Mouse (Mus musculus) lung, adult 18-20 months (tissue): ENCODE measurements at regions not wholly inside any gene's neighbourhood (a gene's known extent, or its start where the extent isn't known, plus 50 kb on each side); places are given as distances from the start of the nearest gene placed in this dataset.

ENCODE experiments used
- DNase-seq, 2 experiments: peaks; one replicate each; pipeline ENCODE4 v3.0.0; 2022; ENCODE audit warnings: mixed read lengths in 2 of 2

DNA sequence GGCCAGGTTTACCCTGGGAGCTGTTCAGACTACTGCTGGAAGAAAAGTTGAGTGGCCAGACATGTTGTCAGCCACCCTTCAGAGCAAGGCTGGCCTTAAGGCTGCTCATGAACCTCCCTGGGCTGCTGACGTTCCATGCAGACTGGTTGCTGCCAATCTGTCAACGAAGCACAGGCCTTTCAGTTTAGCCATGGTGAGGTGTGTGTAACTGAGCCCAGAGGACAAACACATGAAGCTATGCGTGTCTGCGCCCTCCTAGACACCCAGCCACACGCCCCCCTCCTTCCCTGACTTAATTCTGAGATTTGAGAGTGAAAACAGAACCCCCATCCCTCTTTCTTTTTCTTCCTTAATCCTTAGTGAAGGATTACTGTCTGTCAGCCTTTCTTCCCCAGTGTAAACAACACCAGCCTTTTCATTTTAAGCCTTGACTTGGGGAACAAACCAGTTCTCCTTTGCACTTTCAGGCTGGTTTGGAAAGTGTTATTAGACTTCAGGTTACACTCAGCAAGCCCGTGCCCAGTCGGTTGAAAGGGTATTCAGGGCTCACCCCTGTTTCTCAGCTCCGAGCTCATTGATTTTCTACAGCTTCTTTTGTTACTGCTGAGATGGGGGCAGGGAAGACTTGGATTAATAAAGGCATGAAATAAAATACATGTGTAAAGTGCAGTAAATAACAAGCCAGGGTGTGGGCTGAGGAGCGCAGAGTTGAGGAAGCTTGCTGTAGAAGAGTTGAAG lies 379.4 kb downstream of the Dmrt2 start:
- no peak for DNase-seq

DNA sequence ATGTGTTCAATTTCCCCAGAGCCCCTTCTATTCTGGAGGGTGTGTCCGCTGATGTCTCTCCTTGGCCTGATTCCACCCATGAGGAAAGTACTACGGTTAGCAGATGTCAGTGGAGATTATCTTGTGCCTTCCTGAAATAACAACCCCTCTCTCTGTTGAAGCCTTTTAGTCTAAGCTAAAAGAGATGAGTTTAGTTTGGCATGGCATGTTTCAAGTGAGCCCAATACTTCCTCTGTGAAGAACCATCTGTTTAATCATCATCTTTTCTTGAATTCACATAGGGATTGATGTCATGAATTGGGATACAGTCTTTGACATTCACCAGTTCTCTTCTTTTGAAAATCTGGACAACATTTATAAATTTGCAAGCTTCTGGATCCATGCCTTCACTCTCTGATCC lies 387.5 kb downstream of the Dmrt2 start:
- DNase-seq: no peak

DNA sequence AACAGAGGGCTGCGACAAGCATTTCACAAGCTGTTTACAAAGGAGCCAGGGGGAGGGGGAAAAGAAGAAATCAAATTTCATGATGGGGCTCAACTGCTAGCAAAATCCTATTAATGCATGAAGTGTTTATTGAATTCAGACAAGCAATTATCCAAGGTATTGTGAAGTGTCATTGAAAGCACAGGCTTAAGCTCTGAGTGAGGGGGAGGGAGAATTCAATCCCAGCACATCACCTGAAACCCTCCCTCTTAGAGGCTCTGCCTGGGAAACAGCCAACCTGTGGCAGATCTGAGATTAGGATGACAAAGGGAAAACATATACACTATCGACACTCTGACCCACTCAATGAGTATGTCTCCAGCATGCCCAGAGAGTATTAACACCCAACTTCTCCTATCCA lies 396.3 kb downstream of the Dmrt2 start:
- DNase-seq: no peak

DNA sequence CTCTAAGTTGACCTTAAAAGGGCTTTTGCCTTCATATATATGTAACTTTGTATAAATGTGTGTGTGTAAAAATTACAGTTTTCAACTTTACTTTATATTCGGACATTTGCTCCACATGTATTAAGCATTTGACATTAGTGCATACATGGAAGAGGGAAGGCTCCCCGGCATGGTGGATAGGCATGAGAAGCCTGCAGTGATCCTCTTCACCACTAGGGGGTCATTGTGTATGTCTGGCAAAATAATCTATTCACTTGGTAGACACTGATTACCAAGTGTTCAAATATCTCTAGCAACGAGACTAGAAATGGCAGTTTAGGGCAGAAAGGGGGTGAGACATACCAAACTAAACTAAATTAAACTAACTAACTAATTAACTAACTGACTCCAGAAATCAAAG lies 397.7 kb downstream of the Dmrt2 start:
- no peak for DNase-seq

DNA sequence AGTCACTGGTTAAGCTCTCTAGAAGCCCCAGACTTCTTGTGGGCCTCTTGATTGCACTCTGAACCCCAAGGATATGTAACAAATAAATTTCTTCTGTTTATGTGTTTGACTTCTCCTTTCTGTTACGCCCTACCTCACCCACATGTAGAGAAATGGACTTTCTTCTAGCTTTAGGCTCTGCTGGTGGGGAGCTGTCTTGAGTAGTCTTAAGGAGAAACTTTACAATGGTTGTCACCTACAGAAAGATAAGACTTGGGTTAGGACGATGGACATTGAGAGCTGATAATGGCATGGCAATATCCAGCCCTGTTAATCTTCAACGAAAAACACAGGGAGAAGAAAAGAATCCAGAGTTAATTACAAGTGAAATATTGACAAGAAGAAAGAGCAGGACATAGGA lies 416.1 kb downstream of the Dmrt2 start:
- no peak for DNase-seq

DNA sequence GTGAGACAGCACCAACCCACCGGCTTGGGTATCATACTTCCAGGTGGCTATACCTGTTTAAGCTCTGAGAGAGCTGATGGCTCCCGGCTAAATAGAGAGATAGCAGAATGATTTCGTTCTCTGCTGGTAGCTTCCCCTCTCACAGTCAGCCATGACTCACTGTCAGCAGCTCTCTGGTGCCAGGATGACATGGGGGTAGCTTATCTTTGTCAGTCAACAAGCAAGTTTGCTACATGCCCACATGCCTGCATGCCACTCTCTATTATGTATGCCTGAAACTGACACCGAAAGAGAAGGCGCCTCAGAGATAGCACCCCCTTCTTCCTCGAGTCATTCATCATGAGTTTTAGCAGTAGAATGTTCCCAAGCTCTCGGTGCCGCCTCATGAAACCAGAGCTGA lies 419.2 kb downstream of the Dmrt2 start:
- no peak for DNase-seq

DNA sequence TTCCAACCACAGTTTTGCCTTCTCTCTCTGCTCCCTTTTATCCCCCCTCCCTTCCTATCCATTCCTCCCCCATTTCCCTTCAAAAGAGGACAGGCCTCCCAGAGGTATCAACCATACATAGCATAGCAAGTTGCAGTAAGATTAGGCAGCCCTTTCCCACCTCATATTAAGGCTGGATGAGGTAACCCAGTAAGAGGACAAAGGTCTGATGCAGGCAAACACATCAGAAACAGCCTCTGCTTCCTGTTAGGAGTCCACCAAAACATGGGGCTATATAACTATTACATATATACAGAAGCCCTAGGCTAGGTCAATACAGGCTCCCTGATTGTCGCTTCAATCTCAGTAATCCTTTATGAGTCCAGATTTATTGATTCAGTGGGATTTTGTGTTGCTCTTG lies 421.6 kb downstream of the Dmrt2 start:
- no peak for DNase-seq

DNA sequence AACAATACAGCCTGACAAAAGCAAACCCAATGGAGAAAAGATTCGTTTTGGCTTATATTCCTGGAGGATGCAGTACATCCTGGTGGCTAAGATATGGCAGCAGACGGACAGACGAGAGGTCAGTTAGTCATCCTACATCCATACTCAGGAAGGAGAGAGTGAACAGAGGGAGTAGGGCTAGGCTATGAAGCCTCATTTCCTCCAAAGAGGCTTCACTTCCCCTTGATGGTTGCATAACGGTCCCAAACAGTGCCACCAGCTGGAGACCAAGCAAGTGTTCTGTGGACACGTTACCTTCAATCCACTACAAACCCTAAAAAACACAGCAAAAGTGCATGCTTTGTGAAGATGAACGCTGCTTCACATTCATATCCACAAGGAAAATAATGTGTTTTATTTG lies 442.1 kb downstream of the Dmrt2 start:
- DNase-seq: no peak

DNA sequence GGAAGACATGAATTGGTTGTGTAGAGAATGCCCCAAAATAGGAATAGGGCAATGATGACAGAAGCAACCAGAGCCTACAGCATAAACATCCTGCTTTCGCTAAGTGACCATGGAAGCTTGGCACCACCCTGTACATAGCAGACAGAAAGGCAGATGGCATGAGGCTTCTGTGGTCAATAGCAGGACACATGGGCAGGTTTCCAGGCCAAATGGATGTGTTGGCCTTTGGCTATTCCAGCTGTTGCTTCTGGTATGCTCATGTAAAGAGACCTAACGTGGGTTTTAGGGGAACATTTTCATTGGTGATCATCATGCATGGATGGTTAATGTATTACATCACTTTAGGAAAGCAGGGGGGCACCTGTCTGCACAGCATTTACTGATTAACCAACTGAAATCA lies 456.2 kb downstream of the Dmrt2 start:
- DNase-seq: no peak

DNA sequence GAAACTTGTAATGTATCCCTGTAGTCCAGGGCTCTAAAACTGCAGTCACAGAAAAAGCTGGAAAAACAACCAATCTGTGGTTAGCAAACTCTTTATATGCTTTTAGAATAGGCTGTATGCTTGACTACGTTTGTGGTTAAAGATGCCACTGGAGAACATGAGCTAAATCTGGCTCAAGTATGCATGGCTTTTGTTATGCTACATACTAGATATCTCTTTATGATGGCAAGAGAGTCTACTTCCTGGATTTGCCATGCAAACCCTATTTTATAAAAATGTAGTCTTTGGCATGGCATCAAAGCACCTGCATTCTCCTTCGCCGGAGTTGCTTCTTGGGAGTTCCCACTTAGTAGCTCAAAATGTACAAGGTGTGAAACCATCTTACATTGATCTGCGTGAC lies 462.2 kb downstream of the Dmrt2 start:
- DNase-seq: no peak

DNA sequence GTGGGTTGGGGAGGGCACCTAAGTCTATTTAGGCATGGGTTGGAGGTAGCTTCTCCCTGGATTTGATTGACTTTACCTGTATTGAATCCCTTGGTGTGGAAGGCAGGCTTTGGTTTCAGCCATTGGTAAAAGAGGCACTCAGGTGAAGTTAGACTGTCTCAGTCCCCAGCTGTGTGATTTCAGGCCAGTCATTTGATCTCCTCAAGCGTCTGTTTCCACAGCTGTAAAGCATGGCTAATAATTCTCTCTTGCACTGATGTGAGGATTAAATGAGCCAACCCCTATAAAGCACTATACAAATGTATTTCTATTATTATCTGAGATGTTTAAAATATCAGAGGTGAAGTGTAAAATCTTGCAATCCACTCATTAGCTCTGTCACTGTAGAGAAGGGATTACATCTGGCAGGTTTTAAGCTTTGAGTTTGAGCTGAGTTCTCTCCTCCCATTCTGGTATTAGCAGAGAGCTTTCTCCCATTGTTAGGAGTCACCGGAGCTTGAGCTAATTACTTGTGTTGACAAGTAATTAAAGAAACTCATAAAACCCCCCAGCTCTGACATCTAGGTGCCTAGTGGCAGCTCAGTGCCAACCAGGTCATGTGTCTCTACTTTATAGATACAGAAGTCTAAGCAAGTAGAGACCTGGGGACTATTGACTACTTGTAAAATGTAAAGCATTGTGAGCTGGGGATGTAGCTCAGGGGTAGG lies 463.3 kb downstream of the Dmrt2 start:
- DNase-seq: no peak

DNA sequence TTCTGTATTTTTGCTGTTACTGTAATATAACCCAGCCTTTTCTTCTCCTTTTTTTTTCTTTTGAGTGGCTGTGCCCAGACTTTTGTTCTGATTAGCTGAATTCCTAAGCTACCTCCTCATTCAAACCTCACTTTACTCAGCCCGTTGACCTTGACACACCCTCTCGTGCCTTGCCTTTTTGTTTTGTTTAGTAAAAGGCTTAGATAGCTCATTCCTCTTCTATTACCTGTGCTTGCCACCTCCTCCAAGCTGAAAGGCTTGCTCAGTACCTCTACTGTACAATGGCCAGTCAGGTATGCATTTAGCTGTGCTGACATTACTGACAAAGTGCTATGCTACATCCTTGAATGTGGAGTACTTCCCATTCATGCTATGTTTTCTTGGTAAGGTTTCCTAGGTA lies 464.2 kb upstream of the Smarca2 start:
- DNase-seq: peak in 1 of 2 experiments; percentile 4

DNA sequence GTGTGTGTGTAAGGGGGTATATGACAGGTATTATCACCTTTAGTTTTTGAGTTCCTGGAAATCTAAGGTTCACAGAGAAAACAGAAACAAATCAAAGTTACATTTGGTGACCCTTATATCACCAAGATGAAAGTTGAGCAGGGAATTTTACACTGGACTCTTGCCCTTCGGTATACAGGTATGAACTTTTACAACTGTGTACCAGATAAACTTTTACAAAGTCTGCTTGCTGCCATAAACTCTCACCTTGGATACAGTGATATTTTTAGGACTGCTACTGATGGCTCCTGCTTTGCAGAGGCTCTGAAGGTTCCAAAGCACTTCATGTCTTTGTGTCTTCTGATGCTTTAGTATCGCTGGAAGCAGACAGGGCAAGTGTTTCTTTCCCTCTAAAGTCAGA lies 461.3 kb upstream of the Smarca2 start:
- DNase-seq: no peak

DNA sequence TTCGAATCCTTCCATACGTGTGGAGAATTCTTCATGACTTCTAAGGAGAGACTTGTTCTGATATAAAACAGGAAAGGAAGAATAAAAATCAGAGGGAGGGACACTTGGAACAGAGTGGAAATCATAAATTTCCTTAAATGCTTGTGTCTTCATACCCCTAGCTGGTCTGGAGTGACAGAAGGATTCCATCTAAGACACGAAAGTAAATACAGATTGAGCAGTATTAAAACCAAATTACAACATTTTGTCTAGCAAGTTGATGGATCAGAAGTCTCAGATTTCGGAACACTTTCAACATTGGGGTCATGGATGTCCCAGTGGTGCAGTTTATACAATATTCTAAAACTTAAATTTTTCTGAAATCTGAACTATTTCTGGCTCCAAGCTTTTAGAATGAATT lies 453.6 kb upstream of the Smarca2 start:
- DNase-seq: no peak

DNA sequence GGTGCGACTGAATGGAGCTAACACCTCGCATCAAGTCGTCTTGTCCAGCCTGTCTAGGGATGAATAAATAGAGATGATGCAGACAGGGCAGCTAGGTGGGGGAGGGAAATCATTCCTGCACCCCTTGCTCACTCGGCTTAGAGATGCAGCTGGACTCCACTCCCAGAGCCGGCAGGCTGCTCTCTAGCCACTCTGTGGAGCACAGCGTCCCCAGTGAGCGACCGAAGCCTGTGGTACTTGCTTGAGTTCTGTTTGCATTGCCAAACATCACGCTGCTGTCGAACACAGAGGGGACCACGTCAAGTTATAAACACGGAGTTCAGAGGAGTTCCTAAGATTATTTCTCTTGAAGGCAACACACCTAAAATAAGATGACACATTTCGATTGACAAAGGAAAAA lies 439.9 kb upstream of the Smarca2 start:
- DNase-seq: no peak

DNA sequence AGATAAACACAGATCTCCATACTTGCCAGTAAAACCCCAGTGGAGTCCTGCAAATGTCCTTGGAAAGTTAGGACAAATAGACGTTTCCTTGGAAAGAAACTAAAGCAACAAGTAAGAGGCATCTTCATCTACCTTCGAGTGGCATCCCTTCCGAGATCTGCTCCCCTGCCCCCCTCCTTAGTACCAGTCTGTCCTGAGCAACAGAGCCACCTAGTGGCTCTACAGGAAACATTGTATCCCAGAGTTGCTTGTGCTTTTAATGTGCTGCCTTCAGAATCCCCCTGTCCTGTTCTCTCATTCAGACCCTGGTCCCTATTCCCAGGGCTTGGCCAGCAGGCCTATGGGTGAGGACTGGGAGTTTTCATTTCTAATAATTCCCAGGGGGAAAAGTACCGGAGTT lies 423.1 kb upstream of the Smarca2 start:
- DNase-seq: no peak

DNA sequence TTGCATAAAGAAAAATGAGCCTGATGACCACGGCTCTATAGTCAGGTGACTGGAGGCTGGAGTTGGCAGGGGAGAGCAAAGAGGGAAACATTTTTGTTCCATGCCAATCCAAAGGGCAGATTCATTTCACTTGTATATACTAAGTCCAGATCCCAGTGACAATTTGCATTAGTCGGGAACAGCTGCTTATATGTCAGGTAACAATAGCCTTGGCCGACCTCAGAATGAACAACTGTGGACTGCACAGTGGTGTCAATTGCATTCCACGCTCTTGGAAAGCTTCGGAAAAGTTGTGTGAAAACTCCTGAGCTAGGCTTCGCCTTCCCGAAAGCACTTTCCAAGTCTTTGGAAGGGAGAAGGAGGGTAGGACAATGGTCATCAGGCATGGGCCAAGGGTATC lies 419.8 kb upstream of the Smarca2 start:
- DNase-seq: no peak

DNA sequence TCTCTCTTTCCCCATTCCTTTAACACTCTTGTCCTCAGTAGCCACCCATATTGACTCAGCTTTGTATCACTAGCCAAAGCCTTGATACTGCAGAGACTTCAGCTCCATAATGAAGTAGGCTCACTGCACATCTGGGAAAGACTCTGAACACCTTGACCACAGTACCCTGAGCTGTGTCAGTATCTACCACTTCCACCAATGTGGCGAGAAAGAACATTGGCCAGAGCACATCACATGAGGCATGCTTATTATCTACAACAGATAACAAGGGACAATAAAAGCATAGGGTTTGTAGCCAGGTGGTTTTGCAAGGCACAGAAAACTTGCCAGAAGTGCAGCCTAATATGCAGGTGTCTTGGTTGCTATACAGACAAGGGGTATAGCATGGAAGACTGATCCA lies 414.0 kb upstream of the Smarca2 start:
- no peak for DNase-seq

DNA sequence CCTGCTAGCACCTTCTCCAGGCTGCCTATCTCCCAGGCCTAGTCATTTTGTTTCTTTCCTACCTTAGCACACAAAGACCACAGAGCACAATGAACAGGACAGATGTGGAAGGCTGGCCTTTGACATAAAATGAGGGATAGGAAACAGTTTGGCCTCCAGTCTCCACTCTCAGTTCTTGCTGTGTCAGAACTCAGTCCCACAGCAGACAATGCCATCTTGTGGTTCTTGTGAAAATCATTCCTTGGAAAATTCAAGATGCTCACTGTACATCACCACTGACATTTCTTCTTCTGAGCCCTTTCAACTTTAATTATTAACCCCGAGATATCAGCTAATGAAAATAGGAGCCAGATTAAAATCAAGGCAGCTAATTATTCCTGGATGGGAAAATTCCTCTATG lies 411.2 kb upstream of the Smarca2 start:
- no peak for DNase-seq

DNA sequence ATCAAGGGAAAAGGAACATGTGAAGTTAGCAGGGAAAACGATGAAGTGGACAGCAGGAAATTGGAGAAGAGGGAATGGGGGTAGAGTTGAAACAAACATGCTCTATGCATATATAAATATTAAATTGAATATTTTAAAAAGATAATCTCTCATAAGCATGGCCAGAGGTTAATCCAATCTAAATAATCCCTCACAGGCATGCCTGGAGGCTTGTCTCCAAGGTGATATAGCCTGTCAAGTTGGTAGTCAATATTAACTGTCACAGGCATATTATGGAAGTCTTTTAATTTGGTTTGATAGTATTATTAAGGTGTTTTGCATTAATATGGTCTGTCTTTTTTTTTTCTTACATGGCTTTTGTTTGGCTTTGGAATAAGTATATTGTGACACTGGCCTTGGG lies 396.1 kb upstream of the Smarca2 start:
- no peak for DNase-seq

DNA sequence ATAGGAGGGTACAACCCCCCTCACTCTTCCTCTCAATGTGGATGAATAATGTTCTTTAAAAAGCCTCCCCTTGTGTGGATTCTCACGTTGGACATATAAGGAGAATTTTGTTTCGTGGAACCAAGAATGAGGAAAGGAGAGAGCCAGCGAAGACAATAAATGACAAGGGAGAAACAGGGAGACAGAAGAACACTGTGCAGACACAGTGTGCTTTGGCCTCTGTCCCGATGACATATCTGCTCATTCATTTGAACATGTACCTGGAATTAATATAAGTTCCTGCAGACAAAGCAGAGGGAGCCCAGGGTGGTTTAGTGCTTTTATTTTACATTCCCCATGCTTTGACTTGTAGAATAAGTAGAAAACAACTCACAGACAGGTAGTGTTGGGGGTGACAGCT lies 370.3 kb upstream of the Smarca2 start:
- DNase-seq: no peak

DNA sequence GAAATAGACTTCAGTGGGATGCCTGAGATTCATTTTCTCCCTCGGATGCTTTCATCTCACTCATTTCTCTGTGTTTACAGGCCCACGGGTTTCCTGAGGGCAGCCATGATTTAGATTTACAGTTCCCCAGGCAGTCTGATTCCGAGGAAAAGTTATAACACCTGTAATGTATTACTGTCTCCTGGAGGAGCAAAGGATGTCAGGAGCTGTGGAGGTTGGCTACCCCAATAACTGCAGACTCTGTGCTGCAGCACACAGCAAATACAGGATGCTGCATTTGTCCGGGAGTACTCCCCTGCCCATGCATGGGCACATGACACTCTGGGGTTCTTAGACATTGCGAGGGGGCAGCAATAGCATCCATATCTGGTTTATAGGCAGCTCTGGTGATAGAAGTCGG lies 360.8 kb upstream of the Smarca2 start:
- DNase-seq: no peak

DNA sequence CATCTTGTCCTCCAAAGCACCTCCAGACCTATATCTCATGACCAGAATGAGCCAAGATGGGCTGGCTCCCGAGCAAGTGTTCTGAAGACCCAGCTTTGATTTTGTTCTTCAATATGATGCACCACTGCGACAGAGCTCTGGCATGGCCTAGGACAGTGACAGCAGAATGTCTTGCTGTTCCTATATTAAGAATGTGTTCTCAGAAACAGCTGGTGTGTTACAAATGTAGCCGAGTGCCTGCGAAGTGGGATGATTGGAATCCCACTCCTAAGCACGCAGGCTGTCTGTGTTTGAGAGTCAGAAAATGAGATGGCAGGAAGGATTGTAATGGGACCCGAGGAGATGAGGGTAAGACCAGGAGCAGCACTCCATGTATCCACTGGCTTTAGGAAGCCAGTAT lies 355.1 kb upstream of the Smarca2 start:
- no peak for DNase-seq

DNA sequence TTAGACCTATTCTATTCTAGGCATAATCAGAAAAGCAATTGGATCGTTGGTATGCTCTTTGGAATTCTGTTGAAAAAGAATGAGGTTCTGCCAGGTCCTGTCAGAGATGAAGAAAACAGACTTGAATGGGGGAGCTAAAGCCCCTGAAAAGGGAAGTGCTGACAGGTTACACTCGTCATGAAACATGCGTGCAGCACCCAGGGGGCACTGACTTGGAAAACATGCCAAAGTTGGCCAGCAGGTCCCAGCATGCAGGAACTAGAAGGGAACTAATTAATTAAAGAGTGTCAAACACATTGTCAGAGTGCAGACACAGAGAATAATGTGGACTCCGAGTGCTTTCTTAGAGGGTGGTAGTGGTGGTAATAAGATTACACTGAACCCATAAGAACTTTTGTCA lies 346.2 kb upstream of the Smarca2 start:
- DNase-seq: no peak

DNA sequence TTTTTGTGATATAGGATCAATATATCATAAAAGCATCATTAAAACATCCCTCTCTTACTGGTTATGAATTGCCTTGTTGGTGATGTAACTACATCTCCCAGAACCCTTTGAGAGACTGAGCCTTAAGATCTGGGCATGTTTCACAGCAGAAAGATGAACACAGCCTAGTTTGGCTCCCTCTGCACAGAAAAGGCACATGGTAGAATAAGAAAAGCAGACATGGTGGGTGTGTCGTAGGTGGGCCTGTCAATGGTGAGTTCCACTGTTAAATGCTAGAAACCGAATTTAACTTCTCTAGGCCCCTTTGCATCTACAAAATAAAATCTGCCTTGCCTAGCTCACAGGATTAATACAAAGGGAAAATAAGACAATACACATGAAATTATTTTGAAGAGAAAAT lies 343.3 kb upstream of the Smarca2 start:
- no peak for DNase-seq
